Mouse (Mus musculus) erythroblast, embryonic 14.5 days (primary cell): ENCODE data around the gene Mrpl54.

Source experiments
- GATA1 ChIP-seq: IDR thresholded peaks from 2 replicates; pipeline ENCODE4 v1.6.1; 2012; ENCODE audit warnings: low read length, inconsistent platforms, mixed read lengths
- TAL1 ChIP-seq: IDR thresholded peaks from 3 replicates; pipeline ENCODE4 v1.6.1; 2012; ENCODE audit warnings: low read length, inconsistent platforms, mixed read lengths

- TF ChIP-seq GATA1 (no peak), TAL1 (no peak)
Observed at GRCm38 (mm10) chr10:81295185-81295584, 28.5 kb upstream of the Mrpl54 start.
